Mouse (Mus musculus) kidney, adult 2 months (tissue): Measurements from ENCODE around the gene Fam71b.

ENCODE experiments used
- CTCF ChIP-seq: fragments of 200-500 bp; conservative IDR thresholded peaks from 2 replicates; pipeline ENCODE4 v1.5.1; 2011; ENCODE audit warnings: low read depth, mild to moderate bottlenecking, control low read depth, low read length, moderate library complexity, mixed read lengths; ENCODE audit not compliant: insufficient read depth, insufficient read length
- POLR2A ChIP-seq: fragments of 200-500 bp; IDR thresholded peaks from one replicate; pipeline ENCODE4 v1.6.1; 2011; ENCODE audit warnings: low read depth, low read length, control low read depth

- TF ChIP-seq CTCF: no peak
- TF ChIP-seq POLR2A: no peak
These were observed 30.6 kb upstream of the Fam71b start for GRCm38 (mm10) chr11:46365744-46366143.
